Mouse (Mus musculus) liver, postnatal 0 days (tissue): ENCODE data around the gene Gfer.
"Not testable (repeated sequence)": the region's sequence is repeated elsewhere in the genome, so short reads cannot be mapped to it uniquely, and the experiment has no call there.

Experiments used
- CTCF ChIP-seq: sonication (generic); IDR thresholded peaks from 2 replicates; pipeline ENCODE4 v1.5.1; 2016; ENCODE audit warnings: antibody characterized with exemption, low read depth
- EP300 ChIP-seq: IDR thresholded peaks from 2 replicates; pipeline ENCODE4 v1.6.1; 2016; ENCODE audit warnings: antibody characterized with exemption, low read depth, mild to moderate bottlenecking

- TF ChIP-seq CTCF, EP300: not testable (repeated sequence)
These were observed 24.7 kb upstream of the Gfer start for GRCm38 (mm10) chr17:24720616-24721015.
